Mouse (Mus musculus): ENCODE results near the gene Lax1.

GRCm38 (mm10) chr1:133670190-133670589 lies 19.7 kb downstream of the Lax1 start:
- no peak for TF ChIP-seq CTCF (IDR thresholded peaks at IDR 0.05; ENCODE audit: control insufficient read depth, insufficient read depth, low read length)
- no peak for TF ChIP-seq POLR2A (IDR thresholded peaks at IDR 0.05; ENCODE audit: borderline replicate concordance, control insufficient read depth, low read depth, low read length)

Measured in bone marrow, adult 2 months (tissue).